Mouse (Mus musculus) CH12.LX (cell line): ENCODE measurements at regions not wholly inside any gene's neighbourhood (a gene's known extent, or its start where the extent isn't known, plus 50 kb on each side); places are given as distances from the start of the nearest gene placed in this dataset.

Experiments used
- DNase-seq: peaks from one replicate; pipeline ENCODE4 v3.0.0-alpha.2; 2013; ENCODE audit errors: extremely low read depth
- H3K27ac ChIP-seq: 2 replicates; pipeline ENCODE4 v1.5.1; 2012; ENCODE audit warnings: low read depth, mild to moderate bottlenecking, control low read depth, moderate library complexity; ENCODE audit not compliant: insufficient read depth
- H3K27me3 ChIP-seq: replicated peaks from 2 replicates; pipeline ENCODE3; 2012; ENCODE audit warnings: inconsistent platforms
- H3K36me3 ChIP-seq, 2 experiments: replicated peaks in 1 of 2; 2 replicates each; pipeline versions ENCODE3 to v1.6.1; 2012; ENCODE audit warnings: inconsistent platforms in 1 of 2, low read length in 1 of 2, mild to moderate bottlenecking in 1 of 2, mixed read lengths in 1 of 2, moderate library complexity in 1 of 2; ENCODE audit not compliant: control insufficient read depth in 1 of 2, insufficient read depth in 1 of 2
- H3K4me1 ChIP-seq, 2 experiments: 2 replicates each; pipeline ENCODE4 v1.6.1; 2012; ENCODE audit warnings: inconsistent platforms in 1 of 2, moderate library complexity in 1 of 2; ENCODE audit not compliant: insufficient read depth in 2 of 2, control insufficient read depth in 1 of 2
- H3K4me2 ChIP-seq: 2 replicates; pipeline ENCODE4 v1.6.1; 2012; ENCODE audit warnings: low read depth, mild to moderate bottlenecking, control low read depth; ENCODE audit not compliant: poor library complexity, insufficient read depth, severe bottlenecking
- H3K4me3 ChIP-seq, 3 experiments: fragments of 150-350 bp in 1 of 3; sonication (generic) in 1 of 3; replicated peaks in 1 of 3; 2 replicates each; pipeline versions ENCODE3 to v1.5.1; 2011 to 2012; ENCODE audit warnings: low read depth in 2 of 3, low read length in 2 of 3, mild to moderate bottlenecking in 2 of 3, moderate library complexity in 2 of 3, control low read depth in 1 of 3, improper control_type of control experiment in 1 of 3, inconsistent platforms in 1 of 3, mixed read lengths in 1 of 3; ENCODE audit not compliant: poor library complexity in 1 of 3
- H3K79me2 ChIP-seq: replicated peaks from 2 replicates; pipeline ENCODE4 v1.6.1; 2012; ENCODE audit warnings: mild to moderate bottlenecking, moderate library complexity; ENCODE audit not compliant: control insufficient read depth, poor library complexity, insufficient read depth, severe bottlenecking; ENCODE audit errors: extremely low read depth
- H3K9ac ChIP-seq: 2 replicates; pipeline ENCODE4 v1.6.1; 2012; ENCODE audit warnings: low read depth, mild to moderate bottlenecking, control low read depth, moderate library complexity; ENCODE audit not compliant: insufficient read depth
- H3K9me3 ChIP-seq: replicated peaks from 2 replicates; pipeline ENCODE3; 2012; ENCODE audit warnings: low read length, inconsistent platforms, mixed read lengths
- IRF4 ChIP-seq: IDR thresholded peaks from 2 replicates; pipeline ENCODE4 v1.6.1; 2014; ENCODE audit warnings: low read depth, mild to moderate bottlenecking, inconsistent platforms, low read length, improper control_type of control experiment
- MAFK ChIP-seq: IDR thresholded peaks from 2 replicates; pipeline ENCODE4 v1.6.1; 2011; ENCODE audit warnings: low read length, improper control_type of control experiment; ENCODE audit not compliant: insufficient replicate concordance
- ZC3H11A ChIP-seq: IDR thresholded peaks from 2 replicates; pipeline ENCODE4 v1.6.1; 2012; ENCODE audit warnings: low read depth, mild to moderate bottlenecking, inconsistent platforms, low read length, improper control_type of control experiment
- dilution Hi-C: fragments of 300-500 bp; cut with MboI; formaldehyde crosslinking; loops from 2 replicates; pipeline ENCODE4 v1.14.3; 2020; ENCODE audit warnings: low sequenced_read_pairs; ENCODE audit not compliant: extremely low pct_unique_long_range_greater_than_20kb, extremely low pct_ligation_motif_present
- in situ Hi-C: fragments of 300-500 bp; cut with MboI; formaldehyde crosslinking; loops from 3 replicates; pipeline ENCODE4 v1.14.3; 2019; ENCODE audit warnings: low sequenced_read_pairs, low pct_ligation_motif_present, low pct_unique_long_range_greater_than_20kb, mixed read lengths

- no peak for DNase-seq
- in situ Hi-C loops (no loop called here), dilution Hi-C loops (no loop called here)
- H3K27ac ChIP-seq: no peak overlapping the region
- H3K36me3 ChIP-seq: no peaks in the 10 kb centered on the region
- H3K4me1 ChIP-seq: no peaks in the 10 kb centered on the region
- no peaks in the 10 kb centered on the region for H3K79me2 ChIP-seq
- H3K9me3 ChIP-seq: no peaks in the 10 kb centered on the region
- H3K4me3 ChIP-seq: no peak overlapping the region
- no peaks in the 10 kb centered on the region for H3K27me3 ChIP-seq
- peak; percentile 66; the same call in 1 of the 2 replicates for TF ChIP-seq MAFK
- TF ChIP-seq IRF4: no peak
- TF ChIP-seq ZC3H11A: no peak
- H3K9ac ChIP-seq: no peak overlapping the region
- H3K4me2 ChIP-seq: no peak overlapping the region
Observed at GRCm38 (mm10) chr14:94209975-94210374, 319.5 kb upstream of the Pcdh9 start.
